Mouse (Mus musculus) ES-Bruce4 (cell line): ENCODE data around the gene Mrps5.
"Not testable (repeated sequence)": the region's sequence is repeated elsewhere in the genome, so short reads cannot be mapped to it uniquely, and the experiment has no call there.

Source experiments
- CTCF ChIP-seq: IDR thresholded peaks from one replicate; pipeline ENCODE4 v1.8.1; 2011; ENCODE audit warnings: low read depth, low read length
- EP300 ChIP-seq: IDR thresholded peaks from 2 replicates; pipeline ENCODE4 v1.6.1; 2011; ENCODE audit warnings: low read depth, low read length; ENCODE audit not compliant: insufficient read depth
- POLR2A ChIP-seq: IDR thresholded peaks from one replicate; pipeline ENCODE4 v1.8.1; 2011; ENCODE audit warnings: low read length; ENCODE audit not compliant: insufficient read depth

DNA sequence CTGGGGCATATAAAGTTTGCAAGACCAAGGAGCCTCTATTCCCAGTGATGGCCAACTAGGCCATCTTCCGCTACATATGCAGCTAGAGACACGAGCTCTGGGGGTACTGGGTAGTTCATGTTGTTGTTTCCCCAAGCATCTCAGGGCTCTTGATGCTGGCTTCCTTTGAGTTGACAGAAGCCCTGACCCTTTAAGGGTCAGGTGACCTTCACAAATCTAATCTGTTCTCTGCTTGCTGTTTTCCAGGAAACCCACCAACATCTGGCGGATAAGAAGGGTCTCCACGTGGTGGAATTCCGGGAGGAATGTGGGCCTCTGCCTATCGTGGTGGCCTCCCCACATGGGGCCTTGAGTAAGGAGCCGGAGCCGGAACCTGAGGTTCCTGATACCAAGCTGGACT, 16.4 kb downstream of the Mrps5 start:
- TF ChIP-seq CTCF, EP300, POLR2A: not testable (repeated sequence)
